Mouse (Mus musculus) liver, adult 2 months (tissue): ENCODE results near the gene Espn. TPM values are rescaled to one million over a fixed set of nuclear protein-coding genes. Genes with fewer than 3 reads are reported as not detected.

Source experiments
- DNase-seq: peaks from one replicate; pipeline ENCODE4 v3.0.0-alpha.2; 2011; ENCODE audit warnings: low read depth, low spot score; ENCODE audit errors: extremely low read depth
- H3K27ac ChIP-seq: fragments of 200-500 bp; replicated peaks from 2 replicates; pipeline ENCODE4 v1.5.1; 2012; ENCODE audit warnings: low read depth, mild to moderate bottlenecking, control low read depth, inconsistent platforms, low read length; ENCODE audit not compliant: insufficient read depth
- H3K27me3 ChIP-seq: fragments of 200-500 bp; 2 replicates; pipeline ENCODE4 v1.6.1; 2012; ENCODE audit warnings: mild to moderate bottlenecking, moderate library complexity, low read length, inconsistent platforms; ENCODE audit not compliant: control insufficient read depth, insufficient read depth
- H3K36me3 ChIP-seq: fragments of 200-500 bp; 2 replicates; pipeline ENCODE4 v1.6.1; 2012; ENCODE audit warnings: low read length, inconsistent platforms; ENCODE audit not compliant: control insufficient read depth, insufficient read depth
- H3K4me1 ChIP-seq: fragments of 200-500 bp; 2 replicates; pipeline ENCODE4 v1.6.1; 2011; ENCODE audit warnings: low read length; ENCODE audit not compliant: control insufficient read depth, insufficient read depth
- H3K4me3 ChIP-seq: fragments of 200-500 bp; 2 replicates; pipeline ENCODE4 v1.5.1; 2011; ENCODE audit warnings: low read depth, mild to moderate bottlenecking, control low read depth, low read length, moderate library complexity; ENCODE audit not compliant: insufficient read depth
- H3K79me2 ChIP-seq: fragments of 200-500 bp; 2 replicates; pipeline ENCODE4 v1.6.1; 2012; ENCODE audit warnings: inconsistent platforms, mild to moderate bottlenecking, low read length, moderate library complexity; ENCODE audit not compliant: control insufficient read depth, insufficient read depth
- H3K9ac ChIP-seq: fragments of 200-500 bp; 2 replicates; pipeline ENCODE4 v1.6.1; 2012; ENCODE audit warnings: low read depth, mild to moderate bottlenecking, control low read depth, inconsistent platforms, low read length
- CTCF ChIP-seq: fragments of 200-500 bp; IDR thresholded peaks from 2 replicates; pipeline ENCODE4 v1.5.1; 2011; ENCODE audit warnings: low read depth, low read length, control low read depth
- POLR2A ChIP-seq: fragments of 200-500 bp; IDR thresholded peaks from 2 replicates; pipeline ENCODE4 v1.6.1; 2011; ENCODE audit warnings: low read length, control low read depth; ENCODE audit not compliant: insufficient read depth; ENCODE audit errors: extremely low read depth
- WGBS: fragments of 180-500 bp; shearing (Covaris S2); methylation state at CpG from one replicate; pipeline ENCODE4 v1.1.7; 2018; 5-methylcytosine and 5-hydroxymethylcytosine counted together
- polyA plus RNA-seq: library from polyadenylated mRNA; depleted of rRNA; stranded (reverse); fragments of >200 nt; gene quantifications from 2 replicates; pipeline ENCODE4 v1.2.3, GENCODE M21; 2012
- total RNA-seq: library from RNA; depleted of rRNA; stranded (reverse); fragments of >200 nt; gene quantifications from 2 replicates; pipeline ENCODE4 v1.2.3, GENCODE M21; 2014

The Espn gene
- total and polyA plus RNA-seq, 2 experiments, result 0.28 to 1.4 TPM

DNA sequence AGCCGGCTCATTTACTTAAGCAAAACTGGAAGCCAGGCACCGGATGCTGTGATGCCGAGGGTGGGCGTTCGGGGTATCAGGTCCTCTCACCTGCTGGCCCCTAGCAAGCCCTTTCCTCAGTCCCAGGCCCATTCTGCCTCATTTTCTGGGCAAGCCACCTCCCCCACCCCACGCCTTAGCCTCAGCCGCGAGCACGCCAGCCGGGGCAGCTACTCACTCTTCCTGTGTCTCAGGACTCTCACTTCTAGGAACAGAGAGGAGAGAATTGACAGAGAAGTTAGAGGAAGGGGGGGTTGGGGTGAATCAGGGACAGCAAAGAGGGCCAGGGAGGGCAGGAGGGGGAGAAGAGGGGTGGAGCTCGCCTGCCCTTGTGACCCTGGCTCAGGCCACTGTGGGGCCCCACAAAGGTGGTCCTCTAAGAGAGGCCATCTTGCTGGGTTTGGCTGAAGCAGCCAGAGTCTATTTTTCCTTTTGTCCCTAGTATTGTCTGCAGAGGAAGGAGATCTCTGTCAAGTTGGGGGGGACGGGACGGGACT lies 22.7 kb downstream of the Espn start:
- DNase-seq, result no peak
- TF ChIP-seq POLR2A (no peak), CTCF (no peak)
- 53% methylated on average over 13 of the region's 13 CpGs for WGBS

DNA sequence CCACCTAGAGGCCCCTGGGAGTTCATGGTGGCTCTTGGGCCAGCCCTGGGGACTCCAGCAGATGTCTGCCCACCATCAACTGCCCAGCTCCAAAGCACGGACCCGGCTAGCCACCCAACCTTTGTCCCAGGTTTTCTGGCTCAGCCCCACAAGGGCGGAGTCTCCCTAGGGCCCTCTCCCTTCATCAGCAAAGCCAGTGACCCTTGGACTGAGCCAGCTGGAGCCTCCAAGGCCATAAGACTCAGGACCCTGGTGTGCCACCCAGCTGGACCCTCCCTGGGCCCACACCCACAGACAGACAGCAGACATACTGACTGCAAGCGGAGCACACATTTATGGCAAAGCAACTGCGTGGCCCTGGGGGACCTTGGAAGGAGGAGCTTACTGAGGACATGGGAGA lies 23.4 kb downstream of the Espn start:
- Histone ChIP-seq H3K27me3 (peaks cover 9% of the 10 kb centered on the region), H3K27ac (no peak overlapping the region), H3K4me3 (no peak overlapping the region), H3K79me2 (no peaks in the 10 kb centered on the region), H3K9ac (no peak overlapping the region), H3K36me3 (no peaks in the 10 kb centered on the region), H3K4me1 (no peaks in the 10 kb centered on the region; the same call in 1 of the 2 replicates)
- 32% methylated on average over 5 of the region's 5 CpGs for WGBS
- DNase-seq, result no peak
- no peak for TF ChIP-seq POLR2A

More for the DNA sequence above, 22.7 kb downstream of the Espn start:
- H3K9ac ChIP-seq, result no peak overlapping the region
- H3K79me2 ChIP-seq, result no peaks in the 10 kb centered on the region
- no peaks in the 10 kb centered on the region; the same call in 1 of the 2 replicates for H3K4me1 ChIP-seq
- H3K27ac ChIP-seq, result no peak overlapping the region
- H3K27me3 ChIP-seq, result peaks cover 9% of the 10 kb centered on the region
- H3K36me3 ChIP-seq, result no peaks in the 10 kb centered on the region
- no peak overlapping the region for H3K4me3 ChIP-seq

DNA sequence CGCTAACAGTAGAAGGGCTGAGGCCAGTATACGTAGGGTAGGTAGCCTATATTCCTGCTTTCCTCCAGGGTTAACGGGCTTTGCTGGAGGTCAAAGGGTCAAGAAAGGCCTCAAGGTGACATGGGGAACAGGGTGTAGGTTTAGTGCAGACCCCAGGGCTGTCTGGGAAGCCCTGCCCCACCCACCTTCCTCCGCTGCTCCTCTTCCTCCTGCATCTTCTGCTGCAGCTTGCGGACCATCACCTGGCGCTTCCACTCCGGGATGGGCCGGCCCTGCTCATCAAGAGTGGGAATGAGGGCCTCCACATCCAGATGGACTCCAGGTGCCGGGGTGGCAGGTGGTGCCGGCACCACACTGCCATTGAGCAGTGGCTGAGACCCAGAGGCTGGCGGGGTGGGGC lies 24.3 kb downstream of the Espn start:
- Histone ChIP-seq H3K27me3 (peaks cover 9% of the 10 kb centered on the region), H3K79me2 (no peaks in the 10 kb centered on the region)
- 92% methylated on average over 11 of the region's 11 CpGs for WGBS

DNA sequence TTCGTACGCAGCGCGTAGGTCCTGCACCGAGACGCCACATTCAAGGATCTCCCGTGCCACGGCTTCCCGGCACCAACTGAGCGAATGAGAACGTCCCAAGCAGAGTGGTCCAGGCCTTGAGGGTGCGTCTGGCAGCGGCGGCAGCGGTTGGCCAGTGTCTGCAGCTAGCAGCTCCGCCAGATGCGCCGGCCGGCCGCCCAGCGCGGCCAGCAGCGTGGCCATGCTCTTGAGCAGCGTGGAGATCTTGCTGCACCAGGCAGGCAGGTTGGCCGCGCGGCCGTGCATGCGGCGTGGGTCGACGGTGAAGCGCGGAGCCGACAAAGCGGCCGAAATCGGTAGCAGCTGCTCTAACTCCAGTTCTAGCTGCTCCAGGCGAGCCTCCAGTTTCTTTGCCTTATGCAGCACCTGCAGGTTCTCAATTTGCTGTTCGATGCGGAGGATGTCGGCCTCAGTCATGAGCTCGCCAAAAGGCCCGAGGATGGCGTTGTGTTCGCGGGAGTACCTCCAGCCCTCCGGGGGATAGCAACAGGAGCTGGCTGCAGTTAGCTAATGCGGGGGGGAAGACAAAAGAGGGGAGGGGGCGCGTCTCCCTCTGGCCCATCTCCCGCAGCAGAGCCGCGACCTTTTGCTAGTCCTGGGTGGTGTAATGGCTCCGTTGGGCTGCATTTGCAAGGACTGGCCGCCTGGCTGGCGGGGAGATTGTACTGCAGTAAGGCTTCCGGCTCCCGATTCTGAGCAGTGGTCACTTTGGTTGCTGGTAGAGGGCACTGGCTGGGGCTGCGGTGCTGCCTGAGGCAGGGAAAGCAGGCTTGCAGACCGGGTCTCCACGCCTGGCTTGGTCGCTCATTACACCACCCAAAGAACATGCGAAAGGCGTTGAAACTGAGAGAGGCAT lies 25.9 kb downstream of the Espn start:
- Histone ChIP-seq H3K27me3 (peaks cover 11% of the 10 kb centered on the region), H3K4me1 (no peaks in the 10 kb centered on the region), H3K27ac (no peak overlapping the region), H3K9ac (peak overlapping the region; percentile 33; the same call in 1 of the 2 replicates), H3K4me3 (peak overlapping the region; percentile 37; the same call in 1 of the 2 replicates), H3K36me3 (no peaks in the 10 kb centered on the region), H3K79me2 (no peaks in the 10 kb centered on the region)
- 43% methylated on average over 65 of the region's 65 CpGs for WGBS
- no peak for DNase-seq
- TF ChIP-seq CTCF (no peak), POLR2A (no peak)

More for the DNA sequence above, 24.3 kb downstream of the Espn start:
- Histone ChIP-seq H3K27ac (no peak overlapping the region), H3K4me1 (no peaks in the 10 kb centered on the region; the same call in 1 of the 2 replicates), H3K4me3 (no peak overlapping the region), H3K36me3 (no peaks in the 10 kb centered on the region), H3K9ac (no peak overlapping the region)
- no peak for DNase-seq
- TF ChIP-seq CTCF (no peak), POLR2A (no peak)

DNA sequence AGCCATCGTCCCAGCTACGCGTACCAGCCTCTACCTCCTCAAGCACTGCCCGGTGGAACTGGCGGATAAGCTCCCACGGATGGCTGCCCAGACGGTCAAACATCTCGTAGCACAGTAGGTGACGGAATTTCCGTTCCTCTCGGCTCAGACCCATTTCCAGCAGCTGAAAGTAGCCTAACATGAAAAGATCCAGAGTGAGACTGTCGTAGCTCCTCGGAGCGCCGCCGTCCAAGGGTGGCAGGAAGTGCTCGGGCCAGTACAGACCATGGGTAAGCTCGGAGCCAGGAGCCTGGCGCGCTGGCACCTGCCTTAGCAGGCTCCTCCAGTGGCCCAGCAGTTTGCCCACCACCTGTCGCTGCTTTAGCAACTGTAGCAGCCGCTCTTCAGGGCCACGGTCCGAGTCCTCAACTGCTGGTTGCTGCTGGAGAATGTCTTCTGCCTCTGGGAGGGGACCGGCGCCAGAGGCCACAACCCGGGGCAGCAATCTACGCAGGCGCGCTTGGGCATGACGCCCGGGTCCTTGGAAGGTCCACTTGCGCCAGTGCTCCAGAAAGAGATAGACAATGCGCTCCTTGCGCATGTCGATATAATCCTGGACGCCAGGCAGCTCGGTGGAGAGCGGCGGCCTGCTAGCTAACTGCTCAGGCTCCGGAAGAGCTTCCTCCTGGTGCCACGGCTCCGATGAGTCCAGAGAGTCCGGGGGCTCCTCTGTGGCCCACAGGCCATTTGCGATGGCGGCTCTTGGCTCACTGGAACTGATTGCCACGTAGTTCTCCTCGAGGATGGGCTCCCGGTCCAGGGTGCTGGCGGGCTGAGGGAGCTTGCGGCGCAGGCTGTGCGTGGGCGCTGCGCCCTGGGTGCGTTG lies 26.8 kb downstream of the Espn start:
- DNase-seq, result no peak
- Histone ChIP-seq H3K4me3 (peak overlapping the region; percentile 37; the same call in 1 of the 2 replicates), H3K9ac (no peak overlapping the region; the same call in 1 of the 2 replicates), H3K79me2 (no peaks in the 10 kb centered on the region), H3K27ac (no peak overlapping the region), H3K36me3 (no peaks in the 10 kb centered on the region), H3K27me3 (peaks cover 20% of the 10 kb centered on the region), H3K4me1 (no peaks in the 10 kb centered on the region)
- 46% methylated on average over 56 of the region's 56 CpGs for WGBS
- TF ChIP-seq POLR2A (no peak), CTCF (no peak)
